Comparison of ENCODE assay signal across 9 mouse cellular contexts in genomic region chr13:41662401-41663070, GRCm38 (mm10). TPM values are rescaled to one million over a fixed set of nuclear protein-coding genes. Genes with fewer than 3 reads are reported as not detected.
DNase-seq lines count a peak whose midpoint lies in the region; ATAC-seq lines count a peak whose summit lies in the region.
"Had no signal": no experiment of that assay in that cellular context is flagged by ENCODE, and none has a peak within 500 bp of the region (broad histone marks: within the 10 kb centered on the region; RNA-seq: fewer than 3 reads in every experiment).

No protein-coding gene starts in this region.

- no peak overlapping the region for H3K9ac ChIP-seq in intestine, embryonic 14.5 days (ENCODE audit: low read length)
- H3K9ac ChIP-seq in liver, embryonic 15.5 days = no peak overlapping the region
- H3K9ac ChIP-seq: midbrain, embryonic 12.5 days had no signal

- H3K27ac ChIP-seq in intestine, embryonic 14.5 days (ENCODE audit: low read depth) = no peak overlapping the region
- H3K27ac ChIP-seq in liver, embryonic 15.5 days (replicated peaks) = no peak overlapping the region
- H3K27ac ChIP-seq: midbrain, embryonic 12.5 days had no signal

- no peak overlapping the region for H3K4me3 ChIP-seq in intestine, embryonic 14.5 days (ENCODE audit: low read depth, low read length)
- H3K4me3 ChIP-seq in liver, embryonic 15.5 days (replicated peaks) = no peak overlapping the region
- H3K4me3 ChIP-seq: midbrain, embryonic 12.5 days had no signal

- 0 out of 2 replicates have a peak, but pooled peaks cover 3% of the 10 kb centered on the region for H3K4me1 ChIP-seq in intestine, embryonic 14.5 days (replicated peaks; ENCODE audit: control insufficient read depth, insufficient read depth, low read length)
- H3K4me1 ChIP-seq in liver, embryonic 15.5 days (replicated peaks) = 0 out of 2 replicates have a peak, but pooled peaks cover 5% of the 10 kb centered on the region

- peak; percentile 44 for DNase-seq in left cerebral cortex, postnatal 4 days
- DNase-seq in left cerebral cortex, postnatal 36 days (ENCODE audit: low spot score in 2 of 2) = no peak
- DNase-seq in adrenal gland, postnatal 14 days = peak; percentile 91
- DNase-seq in intestine, embryonic 14.5 days (ENCODE audit: low spot score) = peak; percentile 58
- peak; percentile 62 for DNase-seq in retina, postnatal 1 day
- DNase-seq in left cerebral cortex, adult 18-20 months (ENCODE audit: low spot score in 2 of 2) = no peak

- peak; percentile 67 for ATAC-seq in granulocyte monocyte progenitor cell, adult 5-6 weeks (replicated peaks; ENCODE audit: poor library complexity, severe bottlenecking)
- no peak for ATAC-seq in intestine, embryonic 14.5 days (replicated peaks; ENCODE audit: low FRiP score, low TSS enrichment, low read depth)
- ATAC-seq in liver, embryonic 15.5 days (ENCODE audit: insufficient read depth) = peak; percentile 52; the same call in 1 of the 2 replicates

- WGBS in intestine, embryonic 14.5 days = 31% methylated on average over 17 of the region's 17 CpGs
- 29% methylated on average over 17 of the region's 17 CpGs for WGBS in liver, embryonic 15.5 days (ENCODE audit: insufficient replicate concordance)

- peak overlapping the region; percentile 4; the same call in 1 of the 2 replicates for H3K4me2 ChIP-seq in intestine, embryonic 14.5 days (ENCODE audit: low read length)
- no peak overlapping the region for H3K4me2 ChIP-seq in liver, embryonic 15.5 days
- H3K4me2 ChIP-seq: midbrain, embryonic 12.5 days had no signal

- intact Hi-C loops in left cerebral cortex, postnatal 4 days (cut with DNase I) = no loop called here
- intact Hi-C loops in left cerebral cortex, postnatal 36 days (cut with DNase I) = no loop called here

- H3K36me3 ChIP-seq in intestine, embryonic 14.5 days (ENCODE audit: control insufficient read depth, insufficient read depth, low read length) = no peaks in the 10 kb centered on the region
- H3K36me3 ChIP-seq in liver, embryonic 15.5 days (replicated peaks) = no peaks in the 10 kb centered on the region
- H3K36me3 ChIP-seq: midbrain, embryonic 12.5 days had no signal

- H3K27me3 ChIP-seq in intestine, embryonic 14.5 days (replicated peaks; ENCODE audit: control insufficient read depth, insufficient read depth, low read length) = no peaks in the 10 kb centered on the region
- H3K27me3 ChIP-seq in liver, embryonic 15.5 days = no peaks in the 10 kb centered on the region
- H3K27me3 ChIP-seq: midbrain, embryonic 12.5 days had no signal

- no peaks in the 10 kb centered on the region for H3K9me3 ChIP-seq in intestine, embryonic 14.5 days (ENCODE audit: control insufficient read depth, low read length)
- H3K9me3 ChIP-seq in liver, embryonic 15.5 days (replicated peaks) = no peaks in the 10 kb centered on the region
- H3K9me3 ChIP-seq: midbrain, embryonic 12.5 days had no signal

RNA-seq across cellular contexts. Expression of gene Tmem170b, which starts 56.8 kb away (rescaled TPM):
- 10 to 100 TPM; 99.4 to 99.5 TPM for total RNA-seq in left cerebral cortex, postnatal 4 days (2021)
- 10 to 100 TPM; 84.3 to 86.1 TPM for total RNA-seq in left cerebral cortex, postnatal 36 days (2021)
- total RNA-seq in adrenal gland, postnatal 14 days (2021) = 21.9 and 22.8 TPM in 2 replicates
- total RNA-seq in granulocyte monocyte progenitor cell, adult 5-6 weeks (2014; fragmentation: Nextera tagmentation) = 23.8 and 24.3 TPM in 2 replicates
- 20.8 and 24.3 TPM in 2 replicates for total RNA-seq in granulocyte monocyte progenitor cell, adult 5-6 weeks (2017)
- 14.3 and 14.9 TPM in 2 replicates for polyA plus RNA-seq in intestine, embryonic 14.5 days (2014; fragmentation: Nextera tagmentation; extraction: Ambion mirVana)
- polyA plus RNA-seq in liver, embryonic 15.5 days (2015; fragmentation: Nextera tagmentation; extraction: Ambion mirVana) = 5.8 and 6.2 TPM in 2 replicates
- total RNA-seq in left cerebral cortex, adult 18-20 months (2021) = 10 to 100 TPM; 90.5 to 94.0 TPM

Comparison
In these comparisons a context has a peak if more than half of its experiments do, and no peak if none do; other contexts are left out.
1. DNase-seq: peak in left cerebral cortex, postnatal 4 days (single experiment), adrenal gland, postnatal 14 days (single experiment), intestine, embryonic 14.5 days (single experiment) and retina, postnatal 1 day (single experiment); none in left cerebral cortex, postnatal 36 days (0 of 2) and left cerebral cortex, adult 18-20 months (0 of 2).